Mouse (Mus musculus) ES-E14 (cell line): ENCODE data around the gene Olfr115.

Experiments
- CHD2 ChIP-seq: IDR thresholded peaks from 2 replicates; pipeline ENCODE4 v1.6.1; 2014; ENCODE audit warnings: mild to moderate bottlenecking, low read depth, low read length, inconsistent platforms
- HCFC1 ChIP-seq: IDR thresholded peaks from 2 replicates; pipeline ENCODE4 v1.6.1; 2012; ENCODE audit warnings: low read length, inconsistent platforms, borderline replicate concordance; ENCODE audit not compliant: insufficient read depth
- MAFK ChIP-seq: IDR thresholded peaks from 2 replicates; pipeline ENCODE4 v1.6.1; 2014; ENCODE audit warnings: mild to moderate bottlenecking, low read depth, low read length, inconsistent platforms; ENCODE audit not compliant: insufficient read depth

GRCm38 (mm10) chr17:37569351-37569750 is 57.6 kb downstream of the Olfr115 start, which contains the start of gene Olfr112:
- no peak for TF ChIP-seq HCFC1
- TF ChIP-seq MAFK: no peak
- no peak for TF ChIP-seq CHD2
